Mouse (Mus musculus) urinary bladder, adult 2 months (tissue): ENCODE results near the gene Erbin. TPM values are rescaled to one million over a fixed set of nuclear protein-coding genes. Genes with fewer than 3 reads are reported as not detected.

Experiments used
- DNase-seq: peaks from one replicate; pipeline ENCODE4 v3.0.0; 2022; ENCODE audit warnings: low spot score
- polyA plus RNA-seq: library from polyadenylated mRNA; depleted of rRNA; stranded (reverse); fragments of >200 nt; gene quantifications from 2 replicates; pipeline ENCODE4 v1.2.3, GENCODE M21; 2012; rRNA removed

Gene Erbin
- polyA plus RNA-seq, 1 experiment, result 30.7 TPM

GRCm38 (mm10) chr13:103807464-103807863 is 112.8 kb downstream of the Erbin start:
- DNase-seq, result no peak

- no peak for DNase-seq
Measured at GRCm38 (mm10) chr13:103806210-103806851, 114.0 kb downstream of the Erbin start.

- no peak for DNase-seq
Measured at GRCm38 (mm10) chr13:103803721-103804120, 116.6 kb downstream of the Erbin start.

DNA sequence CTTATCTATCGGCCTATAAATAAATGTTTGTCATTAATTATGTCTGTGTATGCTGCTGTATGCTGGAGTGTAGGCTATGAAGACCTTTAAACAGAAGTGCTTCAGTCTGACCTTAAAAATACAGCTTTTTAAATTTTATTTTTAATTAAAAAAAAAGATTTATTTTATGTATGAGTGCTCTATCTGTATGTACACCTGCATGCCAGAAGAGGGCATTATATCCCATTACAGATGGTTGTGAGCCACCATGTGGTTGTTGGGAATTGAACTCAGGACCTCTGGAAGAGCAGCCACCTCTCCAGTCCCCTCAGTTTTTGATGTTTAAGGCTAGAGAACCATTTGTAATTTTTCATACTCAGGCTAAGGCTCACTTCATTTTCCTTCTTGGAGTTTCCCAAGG is 119.3 kb downstream of the Erbin start:
- no peak for DNase-seq

- no peak for DNase-seq
Measured at GRCm38 (mm10) chr13:103794688-103795543, 125.4 kb downstream of the Erbin start.

GRCm38 (mm10) chr13:103779922-103780585 is 140.3 kb downstream of the Erbin start:
- no peak for DNase-seq

DNA sequence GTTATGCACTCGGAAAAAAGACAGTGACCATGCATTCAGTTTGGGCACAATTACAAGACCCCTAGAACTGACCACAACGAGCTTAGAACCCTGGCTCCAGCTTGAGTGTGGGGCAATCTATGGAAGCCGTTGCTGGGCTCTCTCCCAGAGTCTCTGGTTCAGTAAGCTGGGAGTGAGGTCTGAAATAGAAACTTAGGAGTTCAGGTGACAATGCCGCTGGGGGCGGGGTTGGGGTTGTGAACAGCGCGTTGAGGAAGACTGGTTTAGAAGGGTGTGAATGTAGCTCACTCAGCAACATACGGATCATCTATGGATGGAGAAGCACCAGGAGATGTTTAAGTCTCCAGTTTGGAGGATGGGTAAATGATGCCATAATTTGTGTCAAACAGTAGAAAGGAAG is 143.2 kb downstream of the Erbin start:
- no peak for DNase-seq

DNA sequence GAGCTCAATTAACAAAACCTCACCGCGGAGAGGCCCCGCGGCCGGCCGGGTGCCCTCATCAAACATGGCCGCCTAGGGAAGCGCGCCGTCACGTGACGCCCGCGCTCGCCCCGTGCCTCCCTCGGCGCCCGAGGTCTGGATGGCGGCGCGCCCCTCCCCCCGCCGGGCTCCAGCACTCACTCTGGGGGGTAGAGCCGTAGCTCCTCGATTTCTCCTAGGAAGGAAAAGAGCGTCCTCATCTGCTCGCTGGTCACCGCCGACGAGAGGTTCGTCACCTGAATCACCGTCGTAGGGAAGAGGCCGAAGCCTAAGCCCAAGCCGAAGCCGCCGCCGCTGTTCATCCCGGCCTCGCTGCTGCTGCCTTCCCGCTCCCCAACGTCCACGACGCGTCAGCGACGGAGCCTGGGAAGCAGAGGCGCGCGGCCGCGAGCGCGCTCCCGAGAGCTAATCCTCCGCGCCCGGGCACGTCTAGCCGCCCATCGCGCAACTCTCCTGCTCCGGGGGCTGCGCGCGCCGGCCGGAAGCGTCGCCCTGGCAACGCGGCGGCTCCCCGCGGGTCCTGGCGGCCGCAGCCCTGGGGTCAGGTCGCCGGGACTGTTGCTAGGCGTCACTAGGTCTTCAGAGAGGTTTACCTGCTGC is 146.1 kb downstream of the Erbin start, which contains the start of gene Srek1:
TSS of gene Srek1 (minus strand) at position 490 of the 639 bp plus-strand sequence.
- peak; percentile 91 for DNase-seq

DNA sequence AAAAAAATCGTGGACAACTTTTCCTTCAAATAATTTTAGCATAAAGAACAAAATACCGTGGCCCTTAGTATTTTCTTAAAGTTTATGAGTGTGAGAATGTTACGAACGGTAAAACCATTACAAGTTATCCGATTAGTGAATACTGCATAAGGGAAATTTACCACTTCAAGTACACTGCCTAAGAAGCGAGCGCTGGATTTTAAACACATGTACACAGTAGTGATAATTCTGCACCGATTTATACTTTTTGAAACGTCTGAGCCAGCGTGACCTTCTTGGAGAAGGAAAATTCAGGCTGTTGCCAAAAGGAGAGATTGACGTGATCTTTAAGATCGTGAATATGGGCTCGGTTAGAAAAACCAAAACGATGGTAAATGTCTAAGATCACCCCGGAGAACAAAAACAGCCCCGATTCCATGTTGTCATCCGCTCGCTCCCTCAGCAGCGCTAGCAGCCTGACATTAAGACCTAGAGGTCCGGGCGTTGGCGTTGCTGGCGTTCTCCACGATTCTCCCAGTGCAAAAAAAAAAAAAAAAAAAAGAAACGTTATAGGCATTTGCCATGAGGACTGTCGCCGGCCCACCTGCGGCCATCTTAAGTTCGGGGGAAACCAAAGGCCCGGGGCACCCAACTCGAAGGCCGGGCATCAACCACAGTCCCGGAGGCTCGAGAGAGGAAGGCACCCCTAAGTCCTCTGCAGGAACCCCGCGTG is 146.8 kb downstream of the Erbin start:
- no peak for DNase-seq

- no peak for DNase-seq
Measured at GRCm38 (mm10) chr13:103772917-103773316, 147.4 kb downstream of the Erbin start.

DNA sequence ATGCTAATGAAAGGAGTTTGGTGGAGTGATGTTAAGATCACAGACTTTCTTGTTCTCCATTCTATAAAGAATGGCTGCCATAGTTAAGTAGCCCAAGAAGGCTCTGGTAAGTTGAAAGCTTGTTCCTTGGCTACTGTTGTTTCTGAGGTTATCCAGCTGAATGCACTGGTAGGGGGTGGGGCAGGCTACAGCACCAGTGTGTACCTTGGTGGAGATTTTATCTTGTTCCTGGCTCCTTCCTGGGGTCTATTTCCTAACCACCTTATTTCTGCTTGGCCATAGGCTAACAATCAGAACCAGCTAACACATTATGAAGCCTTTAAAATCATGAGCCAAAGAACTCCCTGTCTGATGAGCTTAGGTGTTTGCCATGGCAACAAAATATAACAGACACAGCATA is 149.5 kb downstream of the Erbin start:
- no peak for DNase-seq

Other genes with a start within 250 kb of the Erbin start
- gene Srek1, start 145.9 kb downstream of the Erbin start, polyA plus RNA-seq, result 69.9 and 74.2 TPM in 2 replicates
- 12.6 and 13.0 TPM in 2 replicates for gene Nln, start 189.1 kb upstream of the Erbin start, polyA plus RNA-seq
- 2.7 and 3.0 TPM in 2 replicates for gene Sgtb, start 189.2 kb upstream of the Erbin start, polyA plus RNA-seq